Comparison of ENCODE assay signal across 22 mouse cellular contexts in the genomic region with DNA sequence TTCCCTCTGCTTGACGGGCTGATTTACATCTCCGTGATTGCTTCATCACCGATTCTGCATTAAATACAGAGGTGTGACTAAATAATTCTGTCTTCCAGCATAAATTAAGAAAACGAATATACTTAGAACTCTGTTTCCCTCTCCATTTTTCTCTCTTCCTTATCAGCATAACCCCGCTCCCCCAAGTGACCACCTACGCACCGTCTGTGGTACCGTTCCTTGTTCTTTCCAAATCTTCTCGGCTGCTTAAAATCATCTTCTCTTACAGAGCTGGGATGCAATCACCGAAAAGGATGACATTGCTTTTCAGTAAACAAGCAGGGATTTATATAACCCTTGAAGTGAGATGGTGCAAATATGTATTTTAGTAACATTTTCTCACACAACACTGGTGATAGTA.
DNase-seq lines count a peak whose midpoint lies in the region; ATAC-seq lines count a peak whose summit lies in the region.
"Had no signal": no experiment of that assay in that cellular context is flagged by ENCODE, and none has a peak within 500 bp of the region (broad histone marks: within the 10 kb centered on the region; RNA-seq: fewer than 3 reads in every experiment).

No protein-coding gene starts in this region.

- H3K27me3 ChIP-seq in neural tube, embryonic 15.5 days (replicated peaks) = no peaks in the 10 kb centered on the region
- H3K27me3 ChIP-seq: embryonic facial prominence, embryonic 13.5 days; forebrain, embryonic 12.5 days had no signal

- ATAC-seq in neural tube, embryonic 15.5 days (ENCODE audit: low FRiP score) = no peak
- ATAC-seq: lung, postnatal 0 days had no signal

- H3K36me3 ChIP-seq in neural tube, embryonic 15.5 days = no peaks in the 10 kb centered on the region
- H3K36me3 ChIP-seq: embryonic facial prominence, embryonic 13.5 days; forebrain, embryonic 12.5 days; midbrain, embryonic 10.5 days had no signal

- no peaks in the 10 kb centered on the region for H3K9me3 ChIP-seq in neural tube, embryonic 15.5 days (replicated peaks)
- H3K9me3 ChIP-seq: embryonic facial prominence, embryonic 13.5 days; forebrain, embryonic 12.5 days; midbrain, embryonic 10.5 days had no signal

- intact Hi-C loops in left cerebral cortex, postnatal 4 days (cut with DNase I) = no loop called here
- intact Hi-C loops in left cerebral cortex, postnatal 36 days (cut with DNase I) = loop anchor here (1.0 kb wide), 1 partner anchor 119 kb away; no protein-coding TSS in a partner anchor

- peak; percentile 61 for DNase-seq in left cerebral cortex, adult 11 months (ENCODE audit: low spot score)
- DNase-seq in left cerebral cortex, postnatal 4 days = no peak
- DNase-seq in layer of hippocampus, postnatal 14 days (ENCODE audit: low spot score in 2 of 2) = peak; percentile 9 to 60
- peak; percentile 70 to 79 for DNase-seq in left cerebral cortex, postnatal 36 days (ENCODE audit: low spot score in 2 of 2)
- DNase-seq in adrenal gland, adult (ENCODE audit: inconsistent age in 2 of 2, low spot score in 1 of 2) = no peak
- no peak for DNase-seq in lung, postnatal 10 days
- DNase-seq in urinary bladder, postnatal 36 days (ENCODE audit: low spot score in 2 of 2) = no peak
- DNase-seq: adrenal gland, adult 8-10 months; cerebellum, postnatal 25 days; kidney, adult 18-20 months; kidney, postnatal 36 days; spleen, adult 18-20 months; thymus, postnatal 4 days had no signal

- no peak overlapping the region for H3K4me2 ChIP-seq in neural tube, embryonic 15.5 days
- H3K4me2 ChIP-seq: embryonic facial prominence, embryonic 13.5 days; forebrain, embryonic 12.5 days; hindbrain, embryonic 14.5 days; liver, embryonic 11.5 days had no signal

- H3K4me1 ChIP-seq in neural tube, embryonic 15.5 days = no peaks in the 10 kb centered on the region
- H3K4me1 ChIP-seq: embryonic facial prominence, embryonic 13.5 days; forebrain, embryonic 12.5 days; midbrain, embryonic 10.5 days had no signal

- 87% methylated on average over 10 of the region's 10 CpGs for WGBS in neural tube, embryonic 15.5 days

- no peak overlapping the region for H3K9ac ChIP-seq in neural tube, embryonic 15.5 days (replicated peaks)
- H3K9ac ChIP-seq: embryonic facial prominence, embryonic 13.5 days; forebrain, embryonic 12.5 days; hindbrain, embryonic 14.5 days had no signal

- no peak overlapping the region for H3K4me3 ChIP-seq in neural tube, embryonic 15.5 days (replicated peaks)
- H3K4me3 ChIP-seq: embryonic facial prominence, embryonic 13.5 days; forebrain, embryonic 12.5 days; midbrain, embryonic 10.5 days; myocyte had no signal

- no peak overlapping the region for H3K27ac ChIP-seq in neural tube, embryonic 15.5 days (replicated peaks)
- H3K27ac ChIP-seq: embryonic facial prominence, embryonic 13.5 days; forebrain, embryonic 12.5 days; hindbrain, embryonic 14.5 days; midbrain, embryonic 10.5 days; stomach, postnatal 0 days had no signal

Comparison
In these comparisons a context has a peak if more than half of its experiments do, and no peak if none do; other contexts are left out.
1. DNase-seq: peak in left cerebral cortex, adult 11 months (single experiment), layer of hippocampus, postnatal 14 days (2 of 2) and left cerebral cortex, postnatal 36 days (2 of 2); none in left cerebral cortex, postnatal 4 days (single experiment), adrenal gland, adult (0 of 2), lung, postnatal 10 days (single experiment) and urinary bladder, postnatal 36 days (0 of 2).